Mouse (Mus musculus) B cell, adult (primary cell): ENCODE data around the gene Vmn2r68. TPM values are rescaled to one million over a fixed set of nuclear protein-coding genes. Genes with fewer than 3 reads are reported as not detected.

Experiments used
- total RNA-seq: library from RNA; stranded (reverse); gene quantifications from 4 replicates; pipeline ENCODE4 v1.2.4, GENCODE M21; 2023; ENCODE audit not compliant: inconsistent age

Gene Vmn2r68
- total RNA-seq, result not detected in 4 replicates

GRCm38 (mm10) chr7:85237683-85238082 lies at the start of gene Vmn2r68:
Gene Vmn2r68, minus strand, starts transcription at chr7:85237783.

Other genes with a start within 250 kb of the Vmn2r68 start
- not detected in 4 replicates for gene Vmn2r66, start 225.5 kb downstream of the Vmn2r68 start, total RNA-seq
- not detected in 4 replicates for gene Vmn2r67, start 81.8 kb downstream of the Vmn2r68 start, total RNA-seq
- gene Vmn2r69, start 178.1 kb upstream of the Vmn2r68 start, total RNA-seq, result not detected in 4 replicates